Mouse (Mus musculus) midbrain, embryonic 11.5 days (tissue): ENCODE data around the gene Pheta2. TPM values are rescaled to one million over a fixed set of nuclear protein-coding genes. Genes with fewer than 3 reads are reported as not detected.
A peak's percentile ranks its signal among the peaks of the same experiment; 100 is the strongest.
"Not testable (repeated sequence)": the region's sequence is repeated elsewhere in the genome, so short reads cannot be mapped to it uniquely, and the experiment has no call there.

Experiments
- ATAC-seq: fragments of 200-750 bp; cut with Nextera tagmentation; 2 replicates; pipeline ENCODE4 v1.8.0; 2017; ENCODE audit warnings: moderate TSS enrichment, moderate library complexity; ENCODE audit not compliant: low FRiP score
- DNase-seq: peaks from one replicate; pipeline ENCODE4 v3.0.0; 2015; ENCODE audit warnings: low spot score; ENCODE audit errors: missing footprints
- H3K27ac ChIP-seq: fragments of 300-500 bp; sonication (generic); 2 replicates; pipeline ENCODE4 v1.5.1; 2014; ENCODE audit warnings: low read depth, low read length
- H3K27me3 ChIP-seq: fragments of 300-500 bp; sonication (generic); 2 replicates; pipeline ENCODE4 v1.6.1; 2014; ENCODE audit warnings: mild to moderate bottlenecking, low read length, moderate library complexity, mixed read lengths; ENCODE audit not compliant: control insufficient read depth, insufficient read depth
- H3K36me3 ChIP-seq: fragments of 300-500 bp; sonication (generic); 2 replicates; pipeline ENCODE4 v1.6.1; 2014; ENCODE audit warnings: mild to moderate bottlenecking, low read length, moderate library complexity, mixed read lengths; ENCODE audit not compliant: control insufficient read depth, insufficient read depth
- H3K4me1 ChIP-seq: fragments of 300-500 bp; sonication (generic); 2 replicates; pipeline ENCODE4 v1.6.1; 2014; ENCODE audit warnings: low read length; ENCODE audit not compliant: control insufficient read depth, insufficient read depth
- H3K4me2 ChIP-seq: fragments of 300-500 bp; sonication (generic); 2 replicates; pipeline ENCODE4 v1.6.1; 2014; ENCODE audit warnings: mild to moderate bottlenecking, moderate library complexity
- H3K4me3 ChIP-seq: fragments of 300-500 bp; sonication (generic); 2 replicates; pipeline ENCODE4 v1.5.1; 2014; ENCODE audit warnings: low read depth, low read length
- H3K9ac ChIP-seq: fragments of 300-500 bp; sonication (generic); 2 replicates; pipeline ENCODE4 v1.6.1; 2014; ENCODE audit warnings: low read length
- H3K9me3 ChIP-seq: fragments of 300-500 bp; sonication (generic); 2 replicates; pipeline ENCODE4 v1.6.1; 2016; ENCODE audit warnings: low read length; ENCODE audit not compliant: control insufficient read depth
- WGBS: fragments of 180-500 bp; shearing (Covaris S2); extraction: QIAGEN DNeasy Blood & Tissue Kit; methylation state at CpG from one replicate; pipeline ENCODE4 v1.1.7; 2014; 5-methylcytosine and 5-hydroxymethylcytosine counted together
- polyA plus RNA-seq: library from polyadenylated mRNA; unstranded; fragments of >200 nt; fragmentation: Nextera tagmentation; extraction: Ambion mirVana; gene quantifications from 2 replicates; pipeline ENCODE4 v1.2.1, GENCODE M21; 2014

Gene Pheta2
- polyA plus RNA-seq, 1 experiment from 2014 or later = 4.3 TPM

GRCm38 (mm10) chr15:82358431-82359260 is 19.9 kb downstream of the Pheta2 start:
- Histone ChIP-seq H3K4me1 (peaks cover 4% of the 10 kb centered on the region; the same call in 1 of the 2 replicates), H3K4me3 (no peak overlapping the region), H3K9ac (no peak overlapping the region), H3K36me3 (no peaks in the 10 kb centered on the region), H3K27ac (no peak overlapping the region), H3K4me2 (no peak overlapping the region), H3K9me3 (no peaks in the 10 kb centered on the region), H3K27me3 (no peaks in the 10 kb centered on the region)
- ATAC-seq (no peak), DNase-seq (no peak)
- WGBS = 73% methylated on average over 22 of the region's 22 CpGs

GRCm38 (mm10) chr15:82361459-82362018 is 22.8 kb downstream of the Pheta2 start:
- Histone ChIP-seq H3K27ac (no peak overlapping the region), H3K27me3 (no peaks in the 10 kb centered on the region), H3K9me3 (no peaks in the 10 kb centered on the region), H3K4me3 (no peak overlapping the region), H3K36me3 (no peaks in the 10 kb centered on the region), H3K9ac (no peak overlapping the region), H3K4me2 (no peak overlapping the region), H3K4me1 (no peaks in the 10 kb centered on the region)
- DNase-seq = peak; percentile 75
- no peak for ATAC-seq
- WGBS = 78% methylated on average over 11 of the region's 11 CpGs

- H3K4me3 ChIP-seq = no peak overlapping the region
- no peak overlapping the region for H3K9ac ChIP-seq
- no peak overlapping the region for H3K27ac ChIP-seq
- H3K4me2 ChIP-seq = no peak overlapping the region
- WGBS = 91% methylated on average over 4 of the region's 4 CpGs
- no peaks in the 10 kb centered on the region for H3K9me3 ChIP-seq
- no peaks in the 10 kb centered on the region for H3K4me1 ChIP-seq
- H3K27me3 ChIP-seq = no peaks in the 10 kb centered on the region
- DNase-seq (no peak), ATAC-seq (no peak)
- no peaks in the 10 kb centered on the region for H3K36me3 ChIP-seq
Measured at GRCm38 (mm10) chr15:82362234-82362633, 23.5 kb downstream of the Pheta2 start.

- H3K27ac ChIP-seq, H3K27me3 ChIP-seq, DNase-seq, H3K4me2 ChIP-seq, H3K4me3 ChIP-seq, ATAC-seq, H3K9ac ChIP-seq, H3K4me1 ChIP-seq, H3K9me3 ChIP-seq, H3K36me3 ChIP-seq: not testable (repeated sequence)
- WGBS = 82% methylated on average over 7 of the region's 12 CpGs
Measured at GRCm38 (mm10) chr15:82363801-82364200, 25.1 kb downstream of the Pheta2 start.

GRCm38 (mm10) chr15:82364561-82364960 is 25.8 kb downstream of the Pheta2 start:
- 10% methylated on average over 6 of the region's 9 CpGs for WGBS
- H3K4me2 ChIP-seq, H3K27ac ChIP-seq, H3K9me3 ChIP-seq, H3K27me3 ChIP-seq, H3K4me3 ChIP-seq, H3K9ac ChIP-seq, H3K4me1 ChIP-seq, DNase-seq, H3K36me3 ChIP-seq, ATAC-seq: not testable (repeated sequence)

GRCm38 (mm10) chr15:82368146-82368545 is 29.4 kb downstream of the Pheta2 start:
- DNase-seq (peak; percentile 56), ATAC-seq (no peak)
- 90% methylated on average over 4 of the region's 4 CpGs for WGBS
- Histone ChIP-seq H3K9ac (no peak overlapping the region), H3K9me3 (no peaks in the 10 kb centered on the region), H3K27ac (no peak overlapping the region), H3K4me3 (no peak overlapping the region), H3K4me2 (no peak overlapping the region), H3K27me3 (no peaks in the 10 kb centered on the region), H3K4me1 (no peaks in the 10 kb centered on the region), H3K36me3 (no peaks in the 10 kb centered on the region)

GRCm38 (mm10) chr15:82368851-82369250 is 30.1 kb downstream of the Pheta2 start:
- WGBS = 73% methylated on average over 1 of the region's 1 CpGs
- H3K9me3 ChIP-seq = no peaks in the 10 kb centered on the region
- DNase-seq (peak; percentile 23), ATAC-seq (no peak)
- no peaks in the 10 kb centered on the region for H3K4me1 ChIP-seq
- H3K9ac ChIP-seq = no peak overlapping the region
- no peak overlapping the region for H3K27ac ChIP-seq
- no peaks in the 10 kb centered on the region for H3K36me3 ChIP-seq
- no peak overlapping the region for H3K4me2 ChIP-seq
- H3K27me3 ChIP-seq = no peaks in the 10 kb centered on the region
- H3K4me3 ChIP-seq = no peak overlapping the region

GRCm38 (mm10) chr15:82372446-82372845 is 33.7 kb downstream of the Pheta2 start:
- ATAC-seq = no peak
- Histone ChIP-seq H3K4me1 (no peaks in the 10 kb centered on the region), H3K4me3 (no peak overlapping the region), H3K27me3 (no peaks in the 10 kb centered on the region), H3K27ac (no peak overlapping the region), H3K9me3 (no peaks in the 10 kb centered on the region), H3K36me3 (no peaks in the 10 kb centered on the region), H3K9ac (no peak overlapping the region), H3K4me2 (no peak overlapping the region)
- peak; percentile 17 for DNase-seq
- WGBS = 89% methylated on average over 6 of the region's 6 CpGs

- peak; percentile 53 for DNase-seq
- WGBS = 96% methylated on average over 5 of the region's 5 CpGs
- Histone ChIP-seq H3K27me3 (no peaks in the 10 kb centered on the region), H3K4me1 (no peaks in the 10 kb centered on the region), H3K27ac (no peak overlapping the region), H3K9me3 (no peaks in the 10 kb centered on the region), H3K4me2 (no peak overlapping the region), H3K4me3 (no peak overlapping the region), H3K9ac (no peak overlapping the region), H3K36me3 (no peaks in the 10 kb centered on the region)
- ATAC-seq = no peak
Measured at GRCm38 (mm10) chr15:82372991-82373390, 34.2 kb downstream of the Pheta2 start.
